Mouse (Mus musculus): ENCODE data around the gene Cfap299.

Cfap299 gene

GRCm38 (mm10) chr5:98842600-98843310, 513.7 kb downstream of the Cfap299 start:
- no peak for DNase-seq

- no peak for DNase-seq
These were observed 515.6 kb downstream of the Cfap299 start for GRCm38 (mm10) chr5:98844664-98845063.
